8 mouse cellular contexts compared by ENCODE assay signal in genomic region chr8:106718091-106718500, GRCm38 (mm10). TPM values are rescaled to one million over a fixed set of nuclear protein-coding genes. Genes with fewer than 3 reads are reported as not detected.
DNase-seq lines count a peak whose midpoint lies in the region; ATAC-seq and TF ChIP-seq lines count a peak whose summit lies in the region.

No protein-coding gene starts in this region.

- no peak overlapping the region for H3K4me2 ChIP-seq in forebrain, embryonic 11.5 days (ENCODE audit: low read depth, low read length, severe bottlenecking)
- peak overlapping the region; percentile 51 for H3K4me2 ChIP-seq in heart, embryonic 15.5 days

- ATAC-seq in forebrain, embryonic 11.5 days (replicated peaks; ENCODE audit: low FRiP score) = 0 out of 2 replicates have a peak, but pooled peaks have one; percentile 44
- peak; percentile 77 for ATAC-seq in heart, embryonic 15.5 days (replicated peaks; ENCODE audit: insufficient number of reproducible peaks, insufficient read depth, low FRiP score, low read depth)
- 0 out of 2 replicates have a peak, but pooled peaks have one; percentile 44 for ATAC-seq in neutrophil, adult 5-6 weeks (ENCODE audit: extremely low read depth, insufficient number of reproducible peaks, low FRiP score, poor library complexity, severe bottlenecking)

- H3K4me3 ChIP-seq in C2C12 (ENCODE audit: insufficient read depth, poor library complexity, severe bottlenecking) = no peak overlapping the region
- H3K4me3 ChIP-seq in brown adipose tissue, adult 24 weeks (ENCODE audit: insufficient read depth, low read depth, low read length) = no peak overlapping the region
- no peak overlapping the region for H3K4me3 ChIP-seq in forebrain, embryonic 11.5 days (ENCODE audit: low read depth, low read length)
- H3K4me3 ChIP-seq in heart, embryonic 15.5 days = peak overlapping the region; percentile 32

- TF ChIP-seq CTCF in C2C12 (IDR thresholded peaks at IDR 0.05; ENCODE audit: control insufficient read depth, insufficient read depth, insufficient read length) = no peak

- 0 out of 2 replicates have a peak overlapping the region, but pooled peaks have one; percentile 6 for H3K27ac ChIP-seq in brown adipose tissue, adult 24 weeks (replicated peaks; ENCODE audit: low read depth, low read length)
- no peak overlapping the region for H3K27ac ChIP-seq in forebrain, embryonic 11.5 days (ENCODE audit: low read depth, low read length)
- peak overlapping the region; percentile 33; the same call in 1 of the 2 replicates for H3K27ac ChIP-seq in heart, embryonic 15.5 days

- H3K36me3 ChIP-seq in C2C12 (ENCODE audit: control insufficient read depth, insufficient read depth) = peaks cover 28% of the 10 kb centered on the region
- no peaks in the 10 kb centered on the region for H3K36me3 ChIP-seq in forebrain, embryonic 11.5 days (ENCODE audit: control insufficient read depth, insufficient read depth, low read length)
- no peaks in the 10 kb centered on the region for H3K36me3 ChIP-seq in heart, embryonic 15.5 days

- no peak overlapping the region for H3K9ac ChIP-seq in forebrain, embryonic 11.5 days (ENCODE audit: low read length)
- H3K9ac ChIP-seq in heart, embryonic 15.5 days = peak overlapping the region; percentile 12; the same call in 1 of the 2 replicates

- peaks cover 9% of the 10 kb centered on the region; the same call in 1 of the 2 replicates for H3K4me1 ChIP-seq in brown adipose tissue, adult 24 weeks (ENCODE audit: control insufficient read depth, insufficient read depth, insufficient read length, low read length)
- H3K4me1 ChIP-seq in forebrain, embryonic 11.5 days (replicated peaks; ENCODE audit: control insufficient read depth, insufficient read depth, low read length) = no peaks in the 10 kb centered on the region
- peaks cover 16% of the 10 kb centered on the region for H3K4me1 ChIP-seq in heart, embryonic 15.5 days (replicated peaks)

- no peaks in the 10 kb centered on the region for H3K79me3 ChIP-seq in C2C12 (ENCODE audit: low read depth)

- no peaks in the 10 kb centered on the region for H3K9me3 ChIP-seq in forebrain, embryonic 11.5 days (ENCODE audit: control insufficient read depth, low read length)
- no peaks in the 10 kb centered on the region for H3K9me3 ChIP-seq in heart, embryonic 15.5 days (replicated peaks)

- 32% methylated on average over 17 of the region's 17 CpGs for WGBS in forebrain, embryonic 11.5 days
- WGBS in heart, embryonic 15.5 days = 14% methylated on average over 17 of the region's 17 CpGs

- DNase-seq in forebrain, embryonic 11.5 days (ENCODE audit: low spot score) = peak; percentile 80
- peak; percentile 80 to 92 for DNase-seq in kidney, postnatal 36 days
- DNase-seq in lung, adult 18-20 months = peak; percentile 73 to 82
- peak; percentile 37 for DNase-seq in testis, postnatal 14 days (ENCODE audit: low spot score)

- no peaks in the 10 kb centered on the region for H3K79me2 ChIP-seq in C2C12 (ENCODE audit: control insufficient read depth, insufficient read depth)

- H3K27me3 ChIP-seq in C2C12 (ENCODE audit: control insufficient read depth, insufficient read depth, insufficient read length) = no peaks in the 10 kb centered on the region
- no peaks in the 10 kb centered on the region for H3K27me3 ChIP-seq in forebrain, embryonic 11.5 days (ENCODE audit: control insufficient read depth, insufficient read depth, low read length)
- H3K27me3 ChIP-seq in heart, embryonic 15.5 days = no peaks in the 10 kb centered on the region

- H3ac ChIP-seq in C2C12 (ENCODE audit: control insufficient read depth, insufficient read length, low read depth) = peak overlapping the region; percentile 60

TF ChIP-seq in C2C12, 6 proteins besides CTCF, POLR2A, EP300 and RAD21:
- peak; percentile 95 for TF ChIP-seq MAX (IDR thresholded peaks at IDR 0.05)
- TF ChIP-seq CEBPB (IDR thresholded peaks at IDR 0.05; ENCODE audit: low read depth) = no peak
- TF ChIP-seq FOSL1 (IDR thresholded peaks at IDR 0.05; ENCODE audit: insufficient read depth, low read length, poor library complexity, severe bottlenecking) = peak; percentile 54
- peak; percentile 47 for TF ChIP-seq USF1 (IDR thresholded peaks at IDR 0.05; ENCODE audit: low read depth)

RNA-seq across cellular contexts. Expression of gene Tango6, which starts 35.2 kb away (rescaled TPM):
- polyA plus RNA-seq in C2C12 (2012; fragmentation: generic; extraction: Trizol) = 7.3 TPM
- polyA plus RNA-seq in brown adipose tissue, adult 24 weeks (2012; ENCODE audit: insufficient read depth, insufficient read length, missing spikeins) = 1.9 and 2.5 TPM in 2 replicates
- 10.6 and 12.4 TPM in 2 replicates for polyA plus RNA-seq in forebrain, embryonic 11.5 days (2014; fragmentation: Nextera tagmentation; extraction: Ambion mirVana)
- 6.7 and 8.6 TPM in 2 replicates for polyA plus RNA-seq in heart, embryonic 15.5 days (2015; fragmentation: Nextera tagmentation; extraction: Ambion mirVana)
- 11.9 and 12.9 TPM in 2 replicates for total RNA-seq in neutrophil, adult 5-6 weeks (2017)
